Mouse (Mus musculus): ENCODE data around the gene Thop1. TPM values are rescaled to one million over a fixed set of nuclear protein-coding genes. Genes with fewer than 3 reads are reported as not detected.

Thop1 gene
- polyA plus RNA-seq (2012; rRNA removed), result 62.7 and 69.0 TPM in 2 replicates

DNA sequence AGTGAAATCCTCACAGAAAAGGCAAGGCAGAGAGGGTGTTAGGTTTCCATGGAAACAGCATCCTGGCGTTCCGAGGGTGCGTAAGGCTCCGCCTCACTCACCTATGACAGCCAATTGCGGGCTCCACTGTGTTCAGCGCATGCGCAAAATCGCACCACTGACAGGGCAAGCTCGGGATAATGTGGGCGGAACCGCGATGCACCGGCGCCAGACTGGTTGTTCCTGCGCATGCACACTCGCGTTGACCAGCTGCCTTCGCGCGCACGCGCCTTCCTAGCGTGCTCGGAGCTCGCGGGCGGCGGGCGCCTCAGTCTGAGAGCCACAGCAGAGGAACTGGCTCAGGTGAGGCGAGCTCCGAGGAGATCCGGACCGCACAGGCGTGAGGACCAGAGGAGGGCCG lies at the start of gene Thop1:
TSS of gene Thop1 (plus strand) at position 200 of the 400 bp plus-strand sequence.

DNA sequence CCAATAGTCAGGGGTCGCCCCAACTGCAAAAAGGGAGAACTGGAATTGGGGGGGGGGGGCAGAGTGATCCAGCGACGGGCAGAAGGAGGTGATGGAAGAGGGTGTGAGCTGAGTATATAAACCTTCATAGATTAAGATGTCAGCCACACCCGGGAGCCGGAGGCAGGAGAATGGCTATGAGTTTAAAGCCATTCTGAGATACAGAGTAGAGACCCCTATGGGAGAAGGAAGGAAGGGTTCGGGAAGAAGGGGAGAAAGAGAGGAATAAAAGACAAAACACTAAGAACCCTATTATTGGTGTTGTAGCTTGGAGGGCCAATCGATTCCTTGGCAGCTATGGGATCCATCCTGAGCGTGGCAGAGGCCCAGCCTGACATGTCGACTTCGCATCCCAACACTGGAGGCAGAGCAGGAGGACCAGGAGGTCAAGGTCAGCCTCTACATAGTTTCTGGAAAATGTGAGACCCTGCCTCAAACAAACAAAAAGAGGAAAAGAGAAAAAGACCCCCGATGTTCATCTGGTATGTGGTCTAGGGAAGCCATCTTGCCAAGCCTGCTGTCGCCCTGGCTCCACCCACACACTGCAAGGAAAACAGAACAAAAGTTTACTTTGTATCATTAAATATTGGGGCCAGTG lies 44.1 kb upstream of the Thop1 start, which contains the start of gene Diras1:
TSS of gene Diras1 (minus strand) at position 24 of the 637 bp plus-strand sequence.

GRCm38 (mm10) chr10:81036988-81037580 lies 32.8 kb upstream of the Thop1 start, which contains the start of gene Slc39a3:
Slc39a3 (minus strand) TSS chr10:81037426.

GRCm38 (mm10) chr10:81059603-81060543 lies 10.0 kb upstream of the Thop1 start, which contains the start of gene Sgta:
Sgta (minus strand) TSS chr10:81060181.

DNA sequence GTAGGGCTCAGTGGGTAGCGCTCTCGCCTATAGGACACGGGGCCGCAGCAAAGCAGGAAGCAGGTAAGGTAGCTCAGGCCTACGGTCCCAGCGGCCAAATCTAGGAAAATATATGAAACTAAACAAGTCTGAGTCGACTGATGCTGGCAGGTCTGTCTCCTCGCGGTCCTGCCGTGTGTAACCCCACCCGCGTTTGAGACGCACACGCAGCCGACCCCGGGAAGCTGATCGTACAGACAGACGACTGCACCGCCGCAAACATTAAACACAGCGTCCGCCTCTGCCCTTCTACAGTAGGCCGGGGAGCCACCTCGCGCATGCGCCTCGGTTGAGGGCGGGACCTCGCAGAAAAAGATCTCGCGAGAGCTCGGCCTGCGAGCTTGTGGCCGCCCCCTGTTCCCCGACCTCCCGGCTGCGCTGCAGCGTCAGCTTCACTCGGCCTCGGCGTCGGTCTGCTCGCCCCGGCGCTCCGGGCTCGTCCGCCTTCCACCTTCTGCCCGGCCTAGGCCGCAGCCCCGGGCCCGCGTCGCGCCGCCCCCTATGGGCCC lies 35.8 kb downstream of the Thop1 start, which contains the start of gene Map2k2:
TSS of gene Map2k2 (plus strand) at position 351 of the 548 bp plus-strand sequence.

Other genes with a start within 250 kb of the Thop1 start
- gene Oaz1, start 243.4 kb upstream of the Thop1 start, polyA plus RNA-seq (2012; rRNA removed), result 668 and 753 TPM in 2 replicates
- 0.46 and 0.48 TPM in 2 replicates for gene Lingo3, start 226.0 kb upstream of the Thop1 start, polyA plus RNA-seq (2012; rRNA removed)
- 416 and 423 TPM in 2 replicates for gene Lsm7, start 214.8 kb upstream of the Thop1 start, polyA plus RNA-seq (2012; rRNA removed)
- gene Sppl2b, start 214.8 kb upstream of the Thop1 start, polyA plus RNA-seq (2012; rRNA removed), result 43.7 and 57.8 TPM in 2 replicates
- 0.01 and 0.02 TPM in 2 replicates for gene Tmprss9, start 198.2 kb upstream of the Thop1 start, polyA plus RNA-seq (2012; rRNA removed)
- 199 and 235 TPM in 2 replicates for gene Timm13, start 169.1 kb upstream of the Thop1 start, polyA plus RNA-seq (2012; rRNA removed)
- 69.6 and 106 TPM in 2 replicates for gene Lmnb2, start 151.8 kb upstream of the Thop1 start, polyA plus RNA-seq (2012; rRNA removed)
- 12.2 and 15.1 TPM in 2 replicates for gene Gadd45b, start 140.0 kb upstream of the Thop1 start, polyA plus RNA-seq (2012; rRNA removed)
- 3.4 and 5.5 TPM in 2 replicates for gene Gng7, start 55.1 kb upstream of the Thop1 start, polyA plus RNA-seq (2012; rRNA removed)
- gene Diras1, start 44.4 kb upstream of the Thop1 start, polyA plus RNA-seq (2012; rRNA removed), result 5.8 and 6.1 TPM in 2 replicates
- gene Slc39a3, start 32.6 kb upstream of the Thop1 start, polyA plus RNA-seq (2012; rRNA removed), result 26.5 and 35.6 TPM in 2 replicates
- 168 and 193 TPM in 2 replicates for gene Sgta, start 9.9 kb upstream of the Thop1 start, polyA plus RNA-seq (2012; rRNA removed)
- 0.52 and 0.73 TPM in 2 replicates for gene Creb3l3, start 28.8 kb downstream of the Thop1 start, polyA plus RNA-seq (2012; rRNA removed)
- gene Map2k2, start 35.9 kb downstream of the Thop1 start, polyA plus RNA-seq (2012; rRNA removed), result 167 and 173 TPM in 2 replicates
- 12.7 and 17.8 TPM in 2 replicates for gene Zbtb7a, start 65.2 kb downstream of the Thop1 start, polyA plus RNA-seq (2012; rRNA removed)
- 39.5 and 41.3 TPM in 2 replicates for gene Pias4, start 97.9 kb downstream of the Thop1 start, polyA plus RNA-seq (2012; rRNA removed)
- 1,158 and 1,360 TPM in 2 replicates for gene Eef2, start 106.6 kb downstream of the Thop1 start, polyA plus RNA-seq (2012; rRNA removed)
- gene Dapk3, start 113.0 kb downstream of the Thop1 start, polyA plus RNA-seq (2012; rRNA removed), result 63.2 and 71.7 TPM in 2 replicates
- gene 4930442H23Rik, start 113.8 kb downstream of the Thop1 start, polyA plus RNA-seq (2012; rRNA removed), result not detected in 2 replicates
- gene Nmrk2, start 132.0 kb downstream of the Thop1 start, polyA plus RNA-seq (2012; rRNA removed), result 0.02 and 0.04 TPM in 2 replicates
- 25.0 and 36.7 TPM in 2 replicates for gene Atcay, start 160.8 kb downstream of the Thop1 start, polyA plus RNA-seq (2012; rRNA removed)
- 16.3 and 16.6 TPM in 2 replicates for gene Zfr2, start 163.1 kb downstream of the Thop1 start, polyA plus RNA-seq (2012; rRNA removed)
- gene Matk, start 182.9 kb downstream of the Thop1 start, polyA plus RNA-seq (2012; rRNA removed), result 4.0 and 4.3 TPM in 2 replicates
- gene Mrpl54, start 196.9 kb downstream of the Thop1 start, polyA plus RNA-seq (2012; rRNA removed), result 91.5 and 109 TPM in 2 replicates
- gene Apba3, start 196.9 kb downstream of the Thop1 start, polyA plus RNA-seq (2012; rRNA removed), result 25.6 and 44.9 TPM in 2 replicates
- gene Tjp3, start 221.5 kb downstream of the Thop1 start, polyA plus RNA-seq (2012; rRNA removed), result 2.6 and 4.2 TPM in 2 replicates
- gene Pip5k1c, start 222.9 kb downstream of the Thop1 start, polyA plus RNA-seq (2012; rRNA removed), result 84.4 and 91.7 TPM in 2 replicates